Mouse (Mus musculus): Measurements from ENCODE around the gene Zfp622.
A peak's percentile ranks its signal among the peaks of the same experiment; 100 is the strongest.
"Not testable (repeated sequence)": the region's sequence is repeated elsewhere in the genome, so short reads cannot be mapped to it uniquely, and the experiment has no call there.

Gene Zfp622

GRCm38 (mm10) chr15:25971596-25971995 is 12.6 kb upstream of the Zfp622 start:
- DNase-seq (ENCODE audit: low read depth, low spot score) = peak; percentile 33

- DNase-seq (ENCODE audit: low read depth, low spot score) = no peak
Measured at GRCm38 (mm10) chr15:25972758-25973157, 11.4 kb upstream of the Zfp622 start.

GRCm38 (mm10) chr15:25974352-25974751 is 9.8 kb upstream of the Zfp622 start:
- DNase-seq (ENCODE audit: low read depth, low spot score) = no peak

- no peak for DNase-seq (ENCODE audit: low read depth, low spot score)
Measured at GRCm38 (mm10) chr15:25975810-25976209, 8.4 kb upstream of the Zfp622 start.

- DNase-seq (ENCODE audit: low read depth, low spot score) = not testable (repeated sequence)
Measured at GRCm38 (mm10) chr15:25983614-25984013, 552 bp upstream of the Zfp622 start.

GRCm38 (mm10) chr15:25984734-25985492 is 747 bp downstream of the Zfp622 start:
- no peak for DNase-seq (ENCODE audit: low read depth, low spot score)

- peak; percentile 74 for DNase-seq (ENCODE audit: low read depth, low spot score)
Measured at GRCm38 (mm10) chr15:25992992-25993727, 9.0 kb downstream of the Zfp622 start.

GRCm38 (mm10) chr15:25995521-25995920 is 11.4 kb downstream of the Zfp622 start:
- DNase-seq (ENCODE audit: low read depth, low spot score) = peak; percentile 26

- DNase-seq (ENCODE audit: low read depth, low spot score) = not testable (repeated sequence)
Measured at GRCm38 (mm10) chr15:25999545-25999944, 15.4 kb downstream of the Zfp622 start.

GRCm38 (mm10) chr15:26008621-26009020 is 24.5 kb downstream of the Zfp622 start:
- no peak for DNase-seq (ENCODE audit: low read depth, low spot score)

- no peak for DNase-seq (ENCODE audit: low read depth, low spot score)
Measured at GRCm38 (mm10) chr15:26012891-26013290, 28.7 kb downstream of the Zfp622 start.

- DNase-seq (ENCODE audit: low read depth, low spot score) = peak; percentile 84
Measured at GRCm38 (mm10) chr15:26015979-26016665, 32.0 kb downstream of the Zfp622 start.

- DNase-seq (ENCODE audit: low read depth, low spot score) = no peak
Measured at GRCm38 (mm10) chr15:26021721-26022120, 37.6 kb downstream of the Zfp622 start.

GRCm38 (mm10) chr15:26022636-26023035 is 38.5 kb downstream of the Zfp622 start:
- no peak for DNase-seq (ENCODE audit: low read depth, low spot score)

- DNase-seq (ENCODE audit: low read depth, low spot score) = no peak
Measured at GRCm38 (mm10) chr15:26031692-26032091, 47.5 kb downstream of the Zfp622 start.

- no peak for DNase-seq (ENCODE audit: low read depth, low spot score)
Measured at GRCm38 (mm10) chr15:26040567-26040966, 56.4 kb downstream of the Zfp622 start.

- no peak for DNase-seq (ENCODE audit: low read depth, low spot score)
Measured at GRCm38 (mm10) chr15:26041196-26041947, 57.2 kb downstream of the Zfp622 start.

All from A20 (cell line).